Mouse (Mus musculus) cerebellum, adult 2 months (tissue): ENCODE results near the gene Nop53. TPM values are rescaled to one million over a fixed set of nuclear protein-coding genes. Genes with fewer than 3 reads are reported as not detected.
"Not testable (repeated sequence)": the region's sequence is repeated elsewhere in the genome, so short reads cannot be mapped to it uniquely, and the experiment has no call there.

Experiments used
- DNase-seq, 2 experiments: peaks; one replicate each; pipeline ENCODE4 v3.0.0; 2021
- H3K27ac ChIP-seq: fragments of 200-500 bp; 2 replicates; pipeline ENCODE4 v1.5.1; 2012; ENCODE audit warnings: low read length, control low read depth, inconsistent platforms; ENCODE audit not compliant: insufficient read depth
- H3K27me3 ChIP-seq: fragments of 200-500 bp; 2 replicates; pipeline ENCODE4 v1.6.1; 2012; ENCODE audit warnings: inconsistent platforms, mild to moderate bottlenecking, low read length, moderate library complexity; ENCODE audit not compliant: control insufficient read depth, insufficient read depth
- H3K4me1 ChIP-seq: fragments of 200-500 bp; 2 replicates; pipeline ENCODE4 v1.6.1; 2011; ENCODE audit warnings: low read length; ENCODE audit not compliant: control insufficient read depth, insufficient read depth
- H3K4me3 ChIP-seq: fragments of 200-500 bp; replicated peaks from 2 replicates; pipeline ENCODE3; 2011; ENCODE audit warnings: mild to moderate bottlenecking, low read depth, low read length, control low read depth; ENCODE audit not compliant: insufficient read depth
- CTCF ChIP-seq: fragments of 200-500 bp; IDR thresholded peaks from 2 replicates; pipeline ENCODE4 v1.5.1; 2011; ENCODE audit warnings: low read depth, mild to moderate bottlenecking, control low read depth, low read length, moderate library complexity, borderline replicate concordance; ENCODE audit not compliant: insufficient read depth
- POLR2A ChIP-seq: fragments of 200-500 bp; IDR thresholded peaks from 2 replicates; pipeline ENCODE4 v1.6.1; 2011; ENCODE audit warnings: low read length, control low read depth, borderline replicate concordance; ENCODE audit not compliant: insufficient read depth
- WGBS: fragments of 180-500 bp; shearing (Covaris S2); methylation state at CpG from one replicate; pipeline ENCODE4 v1.1.7; 2018; 5-methylcytosine and 5-hydroxymethylcytosine counted together
- polyA plus RNA-seq: library from polyadenylated mRNA; depleted of rRNA; stranded (reverse); fragments of >200 nt; gene quantifications from 2 replicates; pipeline ENCODE4 v1.2.3, GENCODE M21; 2012

The Nop53 gene
- polyA plus RNA-seq, 1 experiment = 108 TPM

- H3K4me1 ChIP-seq = peaks cover 4% of the 10 kb centered on the region
- WGBS = under 1% methylated on average over 33 of the region's 33 CpGs
- H3K27me3 ChIP-seq = no peaks in the 10 kb centered on the region
- DNase-seq = peak; percentile 92 to 96
- peak within 1 kb of the TSS; percentile 92 for H3K27ac ChIP-seq
- H3K4me3 ChIP-seq = peak within 1 kb of the TSS; percentile 92
- no peak for TF ChIP-seq CTCF
- peak; percentile 93 for TF ChIP-seq POLR2A
Observed at GRCm38 (mm10) chr7:15922220-15922773, 23.6 kb downstream of the Nop53 start, which contains the start of gene Selenow. Gene Selenow, minus strand, starts transcription at chr7:15922402.

DNA sequence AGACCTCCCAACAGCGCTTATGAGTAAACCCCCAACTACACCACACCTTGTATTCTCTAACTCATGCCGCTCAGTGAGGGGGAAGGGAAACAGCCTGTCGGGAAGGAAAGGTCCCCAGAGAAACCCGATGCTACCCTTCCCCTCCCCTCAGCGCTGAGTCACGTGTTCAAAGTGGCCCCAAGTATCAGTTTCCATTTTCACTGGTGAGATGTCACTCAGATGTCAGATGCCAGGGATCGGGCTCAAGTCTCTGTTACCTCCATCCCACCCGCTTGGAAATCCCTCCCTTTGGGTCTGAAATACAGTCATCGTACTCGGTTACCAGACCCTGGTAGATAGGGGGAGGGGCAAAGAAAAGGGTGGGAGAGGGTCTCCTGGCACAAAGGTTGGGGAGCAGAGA lies 24.1 kb downstream of the Nop53 start:
- peak overlapping the region; percentile 92 for H3K27ac ChIP-seq
- H3K4me3 ChIP-seq = peak overlapping the region; percentile 92
- no peaks in the 10 kb centered on the region for H3K27me3 ChIP-seq
- peaks cover 4% of the 10 kb centered on the region for H3K4me1 ChIP-seq
- TF ChIP-seq CTCF (no peak), POLR2A (no peak)
- DNase-seq = no peak
- under 1% methylated on average over 10 of the region's 10 CpGs for WGBS

DNA sequence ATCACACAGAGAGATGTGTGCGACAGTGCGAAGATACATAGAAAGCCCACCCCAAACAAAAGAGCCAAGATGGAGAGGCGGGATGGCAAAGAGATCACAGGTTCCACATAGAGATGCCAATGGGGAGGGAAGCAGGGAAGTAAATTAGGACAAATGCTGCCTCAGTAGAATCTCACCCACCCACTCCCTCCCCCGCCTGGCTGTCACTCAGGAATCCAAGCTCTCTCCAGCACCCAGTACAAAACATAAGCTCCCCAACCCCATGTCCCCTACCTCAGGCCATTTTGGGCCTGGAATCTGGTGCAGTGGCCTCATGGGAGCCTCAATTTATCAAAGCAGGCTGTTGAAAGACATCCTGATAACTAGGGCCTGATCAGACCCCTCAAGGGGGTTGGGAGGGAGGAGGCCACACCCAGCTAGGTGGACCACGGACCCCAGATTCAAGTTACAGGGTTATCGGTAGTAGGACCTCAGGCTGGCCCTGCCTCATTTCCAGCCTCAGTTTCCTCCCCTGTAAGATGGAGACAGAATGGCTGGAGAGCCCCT lies 25.2 kb downstream of the Nop53 start:
- WGBS = 80% methylated on average over 6 of the region's 6 CpGs
- no peak for DNase-seq

GRCm38 (mm10) chr7:15919947-15920346 lies 25.9 kb downstream of the Nop53 start:
- H3K4me3 ChIP-seq = no peak overlapping the region

More for the DNA sequence above, 25.2 kb downstream of the Nop53 start:
- peak overlapping the region; percentile 23; the same call in 1 of the 2 replicates for H3K27ac ChIP-seq
- peak overlapping the region; percentile 92 for H3K4me3 ChIP-seq
- peaks cover 4% of the 10 kb centered on the region for H3K4me1 ChIP-seq
- no peak for TF ChIP-seq CTCF
- TF ChIP-seq POLR2A = no peak
- no peaks in the 10 kb centered on the region for H3K27me3 ChIP-seq

DNA sequence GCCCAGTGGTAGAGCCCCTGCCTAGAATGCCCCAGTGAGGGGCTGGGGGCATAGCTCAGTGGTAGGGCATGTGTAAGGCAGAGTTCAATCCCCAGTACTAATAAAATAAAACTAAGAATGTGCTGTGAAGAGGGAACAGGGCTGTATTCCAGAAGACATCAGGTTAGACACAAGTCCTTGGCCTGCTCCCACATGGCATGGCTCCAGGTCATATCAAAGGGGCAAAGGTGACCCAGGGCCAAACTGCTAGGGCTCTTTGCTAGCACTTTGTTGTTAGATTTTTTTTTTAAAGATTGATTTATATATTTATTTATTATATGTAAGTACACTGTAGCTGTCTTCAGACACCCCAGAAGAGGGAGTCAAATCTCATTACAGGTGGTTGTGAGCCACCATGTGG lies 27.5 kb downstream of the Nop53 start:
- no peak for DNase-seq
- Histone ChIP-seq H3K4me1 (peaks cover 4% of the 10 kb centered on the region), H3K27me3 (no peaks in the 10 kb centered on the region), H3K4me3 (no peak overlapping the region), H3K27ac (no peak overlapping the region)
- no peak for TF ChIP-seq POLR2A
- no peak for TF ChIP-seq CTCF

More at GRCm38 (mm10) chr7:15919947-15920346, 25.9 kb downstream of the Nop53 start:
- TF ChIP-seq CTCF (no peak), POLR2A (no peak)
- DNase-seq = no peak
- no peaks in the 10 kb centered on the region for H3K27me3 ChIP-seq
- 91% methylated on average over 9 of the region's 9 CpGs for WGBS
- H3K27ac ChIP-seq = no peak overlapping the region
- H3K4me1 ChIP-seq = peaks cover 4% of the 10 kb centered on the region

DNA sequence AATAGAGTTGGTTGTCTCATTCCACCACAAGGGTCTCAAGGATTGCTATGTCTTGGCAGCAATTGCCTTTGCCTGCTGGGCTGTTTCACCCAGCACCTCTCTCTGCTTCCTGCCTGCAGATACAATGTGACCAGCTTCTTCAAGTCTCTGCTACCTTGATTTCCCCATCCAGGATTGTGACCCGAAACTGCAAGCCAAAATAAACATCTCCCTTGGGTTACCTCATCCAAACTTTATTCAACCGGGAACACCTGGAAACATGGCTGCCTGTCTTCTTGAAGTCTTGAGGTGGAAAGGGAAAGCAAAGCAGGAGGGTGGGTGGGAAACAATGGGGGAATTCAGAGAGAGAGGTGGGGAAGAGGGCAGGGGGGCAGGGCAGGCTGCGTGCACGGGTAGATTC lies 28.9 kb downstream of the Nop53 start:
- Histone ChIP-seq H3K27ac (no peak overlapping the region), H3K27me3 (no peaks in the 10 kb centered on the region), H3K4me1 (peaks cover 4% of the 10 kb centered on the region), H3K4me3 (no peak overlapping the region)
- TF ChIP-seq POLR2A (no peak), CTCF (no peak)
- WGBS = 83% methylated on average over 4 of the region's 4 CpGs
- DNase-seq = no peak

- no peak for DNase-seq
- TF ChIP-seq POLR2A (no peak), CTCF (no peak)
- no peaks in the 10 kb centered on the region for H3K27me3 ChIP-seq
- H3K4me3 ChIP-seq = no peak overlapping the region
- no peak overlapping the region for H3K27ac ChIP-seq
- WGBS = 83% methylated on average over 3 of the region's 3 CpGs
- H3K4me1 ChIP-seq = peaks cover 4% of the 10 kb centered on the region
Observed at GRCm38 (mm10) chr7:15916134-15916723, 29.6 kb downstream of the Nop53 start.

DNA sequence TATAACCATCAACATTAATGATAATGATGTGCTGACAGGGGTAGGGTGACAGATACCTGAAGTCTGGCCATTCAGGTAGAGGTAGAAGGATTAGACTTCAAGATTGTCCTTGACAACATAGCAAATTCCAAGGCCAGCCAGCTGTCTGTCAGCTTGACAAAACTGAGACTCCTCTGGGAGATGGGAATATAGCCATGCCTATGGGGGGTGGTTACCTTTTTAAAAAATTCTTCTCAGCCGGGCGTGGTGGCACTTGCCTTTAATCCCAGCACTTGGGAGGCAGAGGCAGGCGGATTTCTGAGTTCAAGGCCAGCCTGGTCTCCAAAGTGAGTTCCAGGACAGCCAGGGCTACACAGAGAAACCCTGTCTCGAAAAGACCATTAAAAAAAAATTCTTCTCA lies 30.2 kb downstream of the Nop53 start:
- H3K4me1 ChIP-seq, DNase-seq, H3K4me3 ChIP-seq, H3K27ac ChIP-seq, H3K27me3 ChIP-seq: not testable (repeated sequence)
- 80% methylated on average over 4 of the region's 4 CpGs for WGBS
